Mouse (Mus musculus) E14TG2a.4 (cell line): ENCODE data around the gene Hnrnpu.

Experiments used
- CTCF ChIP-seq: conservative IDR thresholded peaks from 2 replicates; pipeline ENCODE4 v1.5.1; 2014; ENCODE audit warnings: low read length
- POU5F1 ChIP-seq: IDR thresholded peaks from 2 replicates; pipeline ENCODE4 v1.6.1; 2014; ENCODE audit warnings: low read length, borderline replicate concordance

DNA sequence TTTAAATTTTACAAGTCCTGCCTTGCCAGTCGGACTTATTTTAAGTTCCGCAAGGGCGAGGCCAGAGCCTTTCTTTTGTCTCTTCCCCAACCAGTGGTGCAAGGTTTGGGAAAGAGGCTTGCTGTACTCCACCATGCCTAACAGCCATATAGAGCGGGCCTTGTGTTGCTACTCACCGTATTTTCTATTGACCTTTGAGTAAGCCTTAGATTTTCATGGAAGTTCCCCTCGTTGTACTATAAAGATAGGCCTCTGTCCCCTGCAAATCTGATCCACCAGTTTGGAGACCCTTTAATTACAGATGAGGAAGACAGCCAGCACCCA, 683 bp upstream of the Hnrnpu start:
- TF ChIP-seq CTCF = no peak
- TF ChIP-seq POU5F1 = no peak
